Mouse (Mus musculus): ENCODE measurements around the gene Def8. TPM values are rescaled to one million over a fixed set of nuclear protein-coding genes. Genes with fewer than 3 reads are reported as not detected.

Def8 gene
- total and polyA plus RNA-seq, 3 experiments, result 17.9 to 22.4 (median 19.9) TPM

GRCm38 (mm10) chr8:123492898-123493297 lies 69.6 kb downstream of the Def8 start:
- no peak overlapping the region for H3K4me3 ChIP-seq (replicated peaks in 1 of 3; ENCODE audit: low read depth in 2 of 3, low read length in 2 of 3, poor library complexity in 1 of 3)
- DNase-seq (ENCODE audit: extremely low read depth), result no peak
- H3K27ac ChIP-seq (ENCODE audit: insufficient read depth, low read depth), result no peak overlapping the region
- H3K27me3 ChIP-seq (replicated peaks), result no peaks in the 10 kb centered on the region
- dilution Hi-C loops (cut with MboI; ENCODE audit: extremely low pct_ligation_motif_present, extremely low pct_unique_long_range_greater_than_20kb, low sequenced_read_pairs) (no loop called here), in situ Hi-C loops (cut with MboI; ENCODE audit: low pct_ligation_motif_present, low pct_unique_long_range_greater_than_20kb, low sequenced_read_pairs) (no loop called here)
- peaks cover 79 to 96% of the 10 kb centered on the region in 2 experiments for H3K36me3 ChIP-seq (replicated peaks in 1 of 2; ENCODE audit: control insufficient read depth in 1 of 2, insufficient read depth in 1 of 2, low read length in 1 of 2)
- no peaks in the 10 kb centered on the region for H3K4me1 ChIP-seq (ENCODE audit: control insufficient read depth in 1 of 2, insufficient read depth in 2 of 2)
- H3K9me3 ChIP-seq (replicated peaks; ENCODE audit: low read length), result no peaks in the 10 kb centered on the region
- no peaks in the 10 kb centered on the region for H3K79me2 ChIP-seq (replicated peaks; ENCODE audit: control insufficient read depth, extremely low read depth, insufficient read depth, poor library complexity, severe bottlenecking)
- no peak overlapping the region for H3K4me2 ChIP-seq (ENCODE audit: insufficient read depth, low read depth, poor library complexity, severe bottlenecking)
- H3K9ac ChIP-seq (ENCODE audit: insufficient read depth, low read depth), result no peak overlapping the region
- no peak for TF ChIP-seq CHD2 (IDR thresholded peaks at IDR 0.05; ENCODE audit: low read length)
- TF ChIP-seq NRF1 (IDR thresholded peaks at IDR 0.05; ENCODE audit: low read depth, low read length), result no peak
- TF ChIP-seq MAZ (IDR thresholded peaks at IDR 0.05; ENCODE audit: low read depth, low read length), result no peak
- TF ChIP-seq PAX5 (IDR thresholded peaks at IDR 0.05; ENCODE audit: low read length), result no peak
- TF ChIP-seq CTCF (conservative IDR thresholded peaks at IDR 0.05 in 1 of 2, IDR thresholded peaks at IDR 0.05 in 1 of 2; ENCODE audit: low read depth in 2 of 2, low read length in 2 of 2), result no peak
- no peak for TF ChIP-seq ZNF384 (IDR thresholded peaks at IDR 0.05; ENCODE audit: low read depth, low read length)
- no peak for TF ChIP-seq CHD1 (IDR thresholded peaks at IDR 0.05; ENCODE audit: low read depth, low read length)
- TF ChIP-seq MAX (IDR thresholded peaks at IDR 0.05; ENCODE audit: low read length), result no peak
- TF ChIP-seq MAFK (IDR thresholded peaks at IDR 0.05; ENCODE audit: insufficient replicate concordance, low read length), result no peak
- TF ChIP-seq USF1 (IDR thresholded peaks at IDR 0.05; ENCODE audit: low read depth, low read length), result no peak
- no peak for TF ChIP-seq MYC (IDR thresholded peaks at IDR 0.05; ENCODE audit: low read depth, low read length)
- no peak for TF ChIP-seq JUN (IDR thresholded peaks at IDR 0.05; ENCODE audit: insufficient read depth, low read depth, low read length)
- no peak for TF ChIP-seq MXI1 (IDR thresholded peaks at IDR 0.05; ENCODE audit: low read depth, low read length)
- TF ChIP-seq JUND (conservative IDR thresholded peaks at IDR 0.05; ENCODE audit: low read depth, low read length), result no peak
- TF ChIP-seq ZKSCAN1 (IDR thresholded peaks at IDR 0.05; ENCODE audit: borderline replicate concordance, low read depth, low read length), result no peak
- TF ChIP-seq ZC3H11A (IDR thresholded peaks at IDR 0.05; ENCODE audit: low read depth, low read length), result no peak
- no peak for TF ChIP-seq BHLHE40 (IDR thresholded peaks at IDR 0.05; ENCODE audit: low read depth, low read length)
- TF ChIP-seq E2F4 (IDR thresholded peaks at IDR 0.05; ENCODE audit: insufficient replicate concordance, low read depth, low read length), result no peak

GRCm38 (mm10) chr8:123497699-123498098 lies 74.4 kb downstream of the Def8 start:
- Histone ChIP-seq H3K36me3 (replicated peaks in 1 of 2; ENCODE audit: control insufficient read depth in 1 of 2, insufficient read depth in 1 of 2, low read length in 1 of 2) (peaks cover 80 to 98% of the 10 kb centered on the region in 2 experiments), H3K27ac (ENCODE audit: insufficient read depth, low read depth) (no peak overlapping the region), H3K9ac (ENCODE audit: insufficient read depth, low read depth) (no peak overlapping the region), H3K27me3 (replicated peaks) (no peaks in the 10 kb centered on the region), H3K4me3 (replicated peaks in 1 of 3; ENCODE audit: low read depth in 2 of 3, low read length in 2 of 3, poor library complexity in 1 of 3) (no peak overlapping the region), H3K9me3 (replicated peaks; ENCODE audit: low read length) (peaks cover 1% of the 10 kb centered on the region), H3K4me1 (ENCODE audit: control insufficient read depth in 1 of 2, insufficient read depth in 2 of 2) (no peaks in the 10 kb centered on the region), H3K4me2 (ENCODE audit: insufficient read depth, low read depth, poor library complexity, severe bottlenecking) (no peak overlapping the region), H3K79me2 (replicated peaks; ENCODE audit: control insufficient read depth, extremely low read depth, insufficient read depth, poor library complexity, severe bottlenecking) (no peaks in the 10 kb centered on the region)
- TF ChIP-seq ELF1 (IDR thresholded peaks at IDR 0.05; ENCODE audit: low read depth, low read length) (no peak), UBTF (IDR thresholded peaks at IDR 0.05; ENCODE audit: low read depth, low read length) (no peak), ZKSCAN1 (IDR thresholded peaks at IDR 0.05; ENCODE audit: borderline replicate concordance, low read depth, low read length) (no peak), MAFK (IDR thresholded peaks at IDR 0.05; ENCODE audit: insufficient replicate concordance, low read length) (no peak), TBP (conservative IDR thresholded peaks at IDR 0.05; ENCODE audit: low read depth, low read length) (no peak), JUND (conservative IDR thresholded peaks at IDR 0.05; ENCODE audit: low read depth, low read length) (no peak), SMC3 (IDR thresholded peaks at IDR 0.05; ENCODE audit: low read depth, low read length) (peak; percentile 13), CTCF (conservative IDR thresholded peaks at IDR 0.05 in 1 of 2, IDR thresholded peaks at IDR 0.05 in 1 of 2; ENCODE audit: low read depth in 2 of 2, low read length in 2 of 2) (peak in 1 of 2 experiments; percentile 49; a peak in 2 of 4 replicates), MEF2A (IDR thresholded peaks at IDR 0.05; ENCODE audit: borderline replicate concordance, low read depth, low read length) (no peak)
- dilution Hi-C loops (cut with MboI; ENCODE audit: extremely low pct_ligation_motif_present, extremely low pct_unique_long_range_greater_than_20kb, low sequenced_read_pairs), result no loop called here
- DNase-seq (ENCODE audit: extremely low read depth), result no peak
- in situ Hi-C loops (cut with MboI; ENCODE audit: low pct_ligation_motif_present, low pct_unique_long_range_greater_than_20kb, low sequenced_read_pairs), result no loop called here
